Mouse (Mus musculus): ENCODE data around the gene Gal3st2. TPM values are rescaled to one million over a fixed set of nuclear protein-coding genes. Genes with fewer than 3 reads are reported as not detected.

Gene Gal3st2
- polyA plus RNA-seq, 1 experiment from 2014 or later = not detected

Other genes with a start within 250 kb of the Gal3st2 start
- gene Stk25, start 202.6 kb upstream of the Gal3st2 start, polyA plus RNA-seq (2016; fragmentation: Nextera tagmentation; extraction: Ambion mirVana) = 222 and 240 TPM in 2 replicates
- gene Bok, start 175.6 kb upstream of the Gal3st2 start, polyA plus RNA-seq (2016; fragmentation: Nextera tagmentation; extraction: Ambion mirVana) = 40.6 and 43.3 TPM in 2 replicates
- gene Atg4b, start 109.8 kb upstream of the Gal3st2 start, polyA plus RNA-seq (2016; fragmentation: Nextera tagmentation; extraction: Ambion mirVana) = 104 and 109 TPM in 2 replicates
- 37.1 and 43.7 TPM in 2 replicates for gene Thap4, start 106.4 kb upstream of the Gal3st2 start, polyA plus RNA-seq (2016; fragmentation: Nextera tagmentation; extraction: Ambion mirVana)
- gene Dtymk, start 59.4 kb upstream of the Gal3st2 start, polyA plus RNA-seq (2016; fragmentation: Nextera tagmentation; extraction: Ambion mirVana) = 208 and 217 TPM in 2 replicates
- gene Ing5, start 57.3 kb upstream of the Gal3st2 start, polyA plus RNA-seq (2016; fragmentation: Nextera tagmentation; extraction: Ambion mirVana) = 17.0 and 19.2 TPM in 2 replicates
- 19.5 and 19.9 TPM in 2 replicates for gene D2hgdh, start 36.4 kb upstream of the Gal3st2 start, polyA plus RNA-seq (2016; fragmentation: Nextera tagmentation; extraction: Ambion mirVana)
- not detected in 2 replicates for gene Gal3st2b, start 57.0 kb downstream of the Gal3st2 start, polyA plus RNA-seq (2016; fragmentation: Nextera tagmentation; extraction: Ambion mirVana)
- not detected in 2 replicates for gene Gal3st2c, start 129.2 kb downstream of the Gal3st2 start, polyA plus RNA-seq (2016; fragmentation: Nextera tagmentation; extraction: Ambion mirVana)
- not detected in 2 replicates for gene Neu4, start 159.1 kb downstream of the Gal3st2 start, polyA plus RNA-seq (2016; fragmentation: Nextera tagmentation; extraction: Ambion mirVana)
- not detected in 2 replicates for gene Pdcd1, start 191.2 kb downstream of the Gal3st2 start, polyA plus RNA-seq (2016; fragmentation: Nextera tagmentation; extraction: Ambion mirVana)

Measured in midbrain, embryonic 12.5 days (tissue).